Mouse (Mus musculus) hindbrain, embryonic 10.5 days (tissue): ENCODE results near the gene Rpusd1. TPM values are rescaled to one million over a fixed set of nuclear protein-coding genes. Genes with fewer than 3 reads are reported as not detected.

ENCODE experiments used
- DNase-seq: peaks from one replicate; pipeline ENCODE4 v3.0.0-alpha.2; 2017; ENCODE audit warnings: low spot score
- H3K27ac ChIP-seq: fragments of 300-500 bp; sonication (generic); 2 replicates; pipeline ENCODE4 v1.5.1; 2016; ENCODE audit warnings: mild to moderate bottlenecking, moderate library complexity
- H3K27me3 ChIP-seq: fragments of 300-500 bp; sonication (generic); 2 replicates; pipeline ENCODE4 v1.6.1; 2016; ENCODE audit warnings: mild to moderate bottlenecking; ENCODE audit not compliant: poor library complexity, insufficient read depth, severe bottlenecking
- H3K36me3 ChIP-seq: fragments of 300-500 bp; sonication (generic); 2 replicates; pipeline ENCODE4 v1.6.1; 2016; ENCODE audit warnings: mild to moderate bottlenecking, moderate library complexity
- H3K4me1 ChIP-seq: fragments of 300-500 bp; sonication (generic); replicated peaks from 2 replicates; pipeline ENCODE4 v1.6.1; 2016; ENCODE audit warnings: mild to moderate bottlenecking
- H3K4me3 ChIP-seq: fragments of 300-500 bp; sonication (generic); 2 replicates; pipeline ENCODE4 v1.5.1; 2016; ENCODE audit warnings: mild to moderate bottlenecking, moderate library complexity
- H3K9me3 ChIP-seq: fragments of 300-500 bp; sonication (generic); 2 replicates; pipeline ENCODE4 v1.6.1; 2016; ENCODE audit warnings: mild to moderate bottlenecking, moderate library complexity
- WGBS: fragments of 180-500 bp; shearing (Covaris S2); methylation state at CpG from one replicate; pipeline ENCODE4 v1.1.7; 2016; 5-methylcytosine and 5-hydroxymethylcytosine counted together
- polyA plus RNA-seq: library from polyadenylated mRNA; unstranded; fragments of >200 nt; fragmentation: Nextera tagmentation; extraction: Ambion mirVana; gene quantifications from 2 replicates; pipeline ENCODE4 v1.2.1, GENCODE M21; 2016

Gene Rpusd1
- polyA plus RNA-seq, 1 experiment from 2014 or later, result 24.8 TPM

- no peak overlapping the region for H3K4me3 ChIP-seq
- peaks cover 10% of the 10 kb centered on the region for H3K4me1 ChIP-seq
- WGBS, result 62% methylated on average over 9 of the region's 9 CpGs
- no peaks in the 10 kb centered on the region for H3K36me3 ChIP-seq
- no peaks in the 10 kb centered on the region for H3K9me3 ChIP-seq
- DNase-seq, result no peak
- H3K27ac ChIP-seq, result no peak overlapping the region
- peaks cover 33% of the 10 kb centered on the region; the same call in 1 of the 2 replicates for H3K27me3 ChIP-seq
Measured at GRCm38 (mm10) chr17:25769331-25769730, 41.9 kb downstream of the Rpusd1 start.

DNA sequence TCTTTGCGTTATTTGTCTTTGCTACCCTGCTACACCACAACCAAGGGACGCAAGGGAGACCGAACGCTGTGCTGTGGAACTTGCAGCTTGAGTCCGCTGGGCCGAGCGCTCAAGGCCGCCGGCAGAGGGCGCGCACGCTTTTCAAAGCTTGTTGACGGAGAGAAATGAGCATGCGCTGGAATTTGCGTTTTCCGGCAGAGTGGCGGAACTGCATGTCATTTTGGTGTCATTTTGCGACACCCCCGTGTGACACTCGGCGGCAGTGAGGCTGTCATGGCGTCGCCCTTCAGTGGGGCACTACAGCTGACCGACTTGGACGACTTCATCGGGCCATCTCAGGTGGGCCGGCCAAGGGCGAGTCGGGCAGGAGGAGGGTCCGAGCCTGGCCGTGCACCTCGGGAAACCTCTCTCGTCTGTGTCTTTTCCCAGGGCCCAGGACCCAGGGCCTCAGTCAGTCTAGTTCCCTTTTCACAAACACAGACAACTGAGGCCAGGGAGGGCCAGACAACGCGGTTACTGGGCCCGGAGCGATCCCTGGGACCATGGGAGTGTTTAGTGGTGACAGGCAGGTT, 46.2 kb downstream of the Rpusd1 start, which contains the start of gene Narfl:
Narfl (plus strand) TSS at position 228 of the 572 bp plus-strand sequence.
- Histone ChIP-seq H3K4me3 (peak within 1 kb of the TSS; percentile 68), H3K36me3 (peaks cover 10% of the 10 kb centered on the region), H3K27me3 (peaks cover 11% of the 10 kb centered on the region; the same call in 1 of the 2 replicates), H3K4me1 (peaks cover 25% of the 10 kb centered on the region), H3K9me3 (no peaks in the 10 kb centered on the region), H3K27ac (peak within 1 kb of the TSS; percentile 83)
- peak; percentile 99 for DNase-seq
- under 1% methylated on average over 37 of the region's 37 CpGs for WGBS

DNA sequence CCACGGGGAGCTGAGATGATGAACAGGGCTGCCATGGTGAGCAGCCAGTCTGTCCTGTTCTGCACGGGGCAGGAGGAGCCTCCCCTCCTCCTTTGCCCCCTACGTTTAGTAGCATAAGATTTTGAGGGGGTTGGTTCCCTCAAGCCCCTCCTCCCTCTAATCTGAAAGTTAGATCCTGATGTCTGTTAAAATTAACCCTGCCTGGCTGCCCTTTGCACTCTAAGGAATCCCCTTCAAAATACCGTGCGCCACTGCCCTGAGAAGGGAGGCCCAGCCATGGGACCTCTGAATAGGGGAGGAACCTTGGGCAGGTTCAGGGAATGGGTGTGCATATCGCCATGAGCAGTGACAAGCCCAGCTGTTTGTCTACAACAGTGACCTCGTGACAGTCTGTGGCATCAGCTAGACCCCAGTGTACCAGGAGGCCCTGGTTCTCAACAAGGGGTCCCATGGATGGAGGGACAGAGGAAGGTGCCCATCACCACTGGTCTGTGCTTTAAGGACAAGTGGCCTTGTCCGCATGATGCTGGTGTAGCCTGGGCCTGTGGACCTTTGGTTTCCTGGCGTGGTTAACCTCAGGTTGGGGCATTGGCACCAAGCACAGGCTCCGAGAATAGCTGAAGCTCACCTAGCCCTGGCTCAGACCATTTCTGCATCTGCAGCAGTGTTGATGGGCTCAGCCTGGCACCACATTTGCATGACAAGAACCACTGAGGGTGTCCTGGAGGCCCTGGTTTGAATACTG, 48.0 kb downstream of the Rpusd1 start:
- H3K36me3 ChIP-seq, result peaks cover 20% of the 10 kb centered on the region
- H3K4me3 ChIP-seq, result peak overlapping the region; percentile 68; the same call in 1 of the 2 replicates
- 84% methylated on average over 10 of the region's 10 CpGs for whole genome bisulfite sequencing
- H3K27ac ChIP-seq, result no peak overlapping the region
- H3K9me3 ChIP-seq, result no peaks in the 10 kb centered on the region
- DNase-seq, result no peak
- no peaks in the 10 kb centered on the region for H3K27me3 ChIP-seq
- peaks cover 25% of the 10 kb centered on the region for H3K4me1 ChIP-seq

DNA sequence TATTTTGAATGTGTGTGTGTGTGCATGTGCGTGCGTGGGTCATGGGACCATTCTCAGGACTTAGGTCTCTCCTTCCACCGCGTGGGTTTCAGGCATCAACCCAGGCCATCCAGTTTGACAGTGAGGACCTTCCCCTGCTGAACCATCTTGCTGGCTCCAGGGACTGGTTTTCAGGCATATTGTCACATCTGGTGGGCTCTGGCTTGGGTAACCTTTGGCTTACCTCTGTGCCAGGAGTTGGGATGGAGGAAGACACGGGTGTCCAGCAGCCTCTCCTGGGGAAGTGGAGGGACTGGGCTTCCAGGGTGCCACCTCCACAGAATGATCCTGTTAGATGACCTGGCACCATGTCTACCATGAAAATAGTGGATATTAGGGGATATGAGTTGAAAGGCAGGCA, 50.5 kb downstream of the Rpusd1 start:
- H3K27me3 ChIP-seq, result no peaks in the 10 kb centered on the region
- peaks cover 32% of the 10 kb centered on the region for H3K4me1 ChIP-seq
- H3K4me3 ChIP-seq, result no peak overlapping the region
- DNase-seq, result no peak
- no peak overlapping the region for H3K27ac ChIP-seq
- H3K36me3 ChIP-seq, result peaks cover 45% of the 10 kb centered on the region
- 91% methylated on average over 5 of the region's 5 CpGs for WGBS
- no peaks in the 10 kb centered on the region for H3K9me3 ChIP-seq

Other genes starting within 250 kb of the Rpusd1 start
- 0.06 and 0.27 TPM in 2 replicates for gene Sstr5, start 230.4 kb upstream of the Rpusd1 start, polyA plus RNA-seq
- 9.1 and 10.7 TPM in 2 replicates for gene Sox8, start 157.0 kb upstream of the Rpusd1 start, polyA plus RNA-seq
- gene Lmf1, start 148.6 kb upstream of the Rpusd1 start, polyA plus RNA-seq, result 27.3 and 29.4 TPM in 2 replicates
- gene Gng13, start 10.5 kb upstream of the Rpusd1 start, polyA plus RNA-seq, result 2.4 and 4.4 TPM in 2 replicates
- gene Chtf18, start 251 bp upstream of the Rpusd1 start, polyA plus RNA-seq, result 47.2 and 60.4 TPM in 2 replicates
- gene Mslnl, start 8.4 kb downstream of the Rpusd1 start, polyA plus RNA-seq, result not detected in 2 replicates
- gene Msln, start 26.7 kb downstream of the Rpusd1 start, polyA plus RNA-seq, result 0.33 TPM in 1 of 2 replicates, not detected in the other
- 25.3 and 25.7 TPM in 2 replicates for gene Narfl, start 46.1 kb downstream of the Rpusd1 start, polyA plus RNA-seq
- gene Haghl, start 58.0 kb downstream of the Rpusd1 start, polyA plus RNA-seq, result 68.1 and 88.5 TPM in 2 replicates
- 0.95 and 1.2 TPM in 2 replicates for gene Ccdc78, start 58.9 kb downstream of the Rpusd1 start, polyA plus RNA-seq
- gene Fam173a, start 65.2 kb downstream of the Rpusd1 start, polyA plus RNA-seq, result 68.1 and 76.0 TPM in 2 replicates
- gene AC134908.4, start 68.0 kb downstream of the Rpusd1 start, polyA plus RNA-seq, result 3.4 and 4.5 TPM in 2 replicates
- 174 and 193 TPM in 2 replicates for gene Metrn, start 69.5 kb downstream of the Rpusd1 start, polyA plus RNA-seq
- 11.0 and 16.7 TPM in 2 replicates for gene Fbxl16, start 81.4 kb downstream of the Rpusd1 start, polyA plus RNA-seq
- gene Wdr24, start 96.0 kb downstream of the Rpusd1 start, polyA plus RNA-seq, result 30.1 and 30.7 TPM in 2 replicates
- 51.5 and 64.3 TPM in 2 replicates for gene Jmjd8, start 101.2 kb downstream of the Rpusd1 start, polyA plus RNA-seq
- gene Stub1, start 105.7 kb downstream of the Rpusd1 start, polyA plus RNA-seq, result 360 and 390 TPM in 2 replicates
- gene Rhbdl1, start 109.6 kb downstream of the Rpusd1 start, polyA plus RNA-seq, result 1.7 and 3.1 TPM in 2 replicates
- 1.5 and 3.1 TPM in 2 replicates for gene Gm20683, start 114.1 kb downstream of the Rpusd1 start, polyA plus RNA-seq
- gene Rhot2, start 117.2 kb downstream of the Rpusd1 start, polyA plus RNA-seq, result 18.8 and 28.5 TPM in 2 replicates
- gene Wdr90, start 133.8 kb downstream of the Rpusd1 start, polyA plus RNA-seq, result 46.0 and 54.4 TPM in 2 replicates
- 10.6 and 14.7 TPM in 2 replicates for gene Mcrip2, start 141.1 kb downstream of the Rpusd1 start, polyA plus RNA-seq
- 69.9 and 73.9 TPM in 2 replicates for gene Mettl26, start 147.4 kb downstream of the Rpusd1 start, polyA plus RNA-seq
- gene Wfikkn1, start 153.2 kb downstream of the Rpusd1 start, polyA plus RNA-seq, result 5.8 and 26.3 TPM in 2 replicates
- gene Rab40c, start 192.1 kb downstream of the Rpusd1 start, polyA plus RNA-seq, result 33.4 and 43.4 TPM in 2 replicates
- 65.4 and 72.6 TPM in 2 replicates for gene Pigq, start 217.3 kb downstream of the Rpusd1 start, polyA plus RNA-seq
- gene Nhlrc4, start 217.3 kb downstream of the Rpusd1 start, polyA plus RNA-seq, result 0.21 and 0.55 TPM in 2 replicates
- gene A930017K11Rik, start 224.9 kb downstream of the Rpusd1 start, polyA plus RNA-seq, result 0.25 and 0.34 TPM in 2 replicates